Mouse (Mus musculus): Measurements from ENCODE around the gene Hibadh. TPM values are rescaled to one million over a fixed set of nuclear protein-coding genes. Genes with fewer than 3 reads are reported as not detected.
A peak's percentile ranks its signal among the peaks of the same experiment; 100 is the strongest.
"Not testable (repeated sequence)": the region's sequence is repeated elsewhere in the genome, so short reads cannot be mapped to it uniquely, and the experiment has no call there.

Gene Hibadh
- polyA plus RNA-seq (2015; fragmentation: Nextera tagmentation; extraction: Ambion mirVana), result 111 and 114 TPM in 2 replicates

DNA sequence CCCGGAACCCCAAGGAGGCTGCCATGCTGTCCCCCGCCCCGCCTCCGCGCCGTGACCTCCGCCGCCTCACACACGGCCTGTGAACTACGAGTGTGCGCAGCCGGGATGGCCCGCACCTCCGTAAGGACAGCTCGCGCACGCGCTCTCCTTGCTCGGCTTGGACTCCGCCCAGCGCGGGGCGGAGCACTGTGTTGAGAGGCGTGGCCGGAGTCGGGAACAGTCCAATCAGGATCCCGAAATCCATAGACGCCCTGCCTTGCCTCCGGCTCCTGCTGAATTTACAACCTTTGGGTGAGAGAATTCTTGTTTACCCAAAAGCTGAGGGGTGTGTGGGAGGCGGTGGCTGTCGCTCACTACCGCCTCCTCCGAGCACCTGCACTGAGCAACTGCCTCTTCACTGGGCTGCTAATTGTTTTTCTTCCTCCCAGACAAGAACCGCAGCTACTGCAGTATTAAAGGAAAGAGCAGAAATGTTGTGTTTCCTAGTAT, at the start of gene Hibadh:
Gene Hibadh, minus strand, starts transcription at position 166 of the 489 bp plus-strand sequence.
- H3K4me2 ChIP-seq, result peak within 1 kb of the TSS; percentile 78
- WGBS, result under 1% methylated on average over 34 of the region's 34 CpGs
- H3K9me3 ChIP-seq, result no peaks in the 10 kb centered on the region
- peak within 1 kb of the TSS; percentile 76 for H3K9ac ChIP-seq
- H3K36me3 ChIP-seq, result no peaks in the 10 kb centered on the region
- ATAC-seq (ENCODE audit: insufficient read depth, low FRiP score, low read depth), result peak; percentile 100
- H3K27ac ChIP-seq, result peak within 1 kb of the TSS; percentile 71
- no peaks in the 10 kb centered on the region for H3K27me3 ChIP-seq (replicated peaks)
- 0 out of 2 replicates have a peak, but pooled peaks cover 2% of the 10 kb centered on the region for H3K4me1 ChIP-seq
- peak within 1 kb of the TSS; percentile 85 for H3K4me3 ChIP-seq (replicated peaks)

DNA sequence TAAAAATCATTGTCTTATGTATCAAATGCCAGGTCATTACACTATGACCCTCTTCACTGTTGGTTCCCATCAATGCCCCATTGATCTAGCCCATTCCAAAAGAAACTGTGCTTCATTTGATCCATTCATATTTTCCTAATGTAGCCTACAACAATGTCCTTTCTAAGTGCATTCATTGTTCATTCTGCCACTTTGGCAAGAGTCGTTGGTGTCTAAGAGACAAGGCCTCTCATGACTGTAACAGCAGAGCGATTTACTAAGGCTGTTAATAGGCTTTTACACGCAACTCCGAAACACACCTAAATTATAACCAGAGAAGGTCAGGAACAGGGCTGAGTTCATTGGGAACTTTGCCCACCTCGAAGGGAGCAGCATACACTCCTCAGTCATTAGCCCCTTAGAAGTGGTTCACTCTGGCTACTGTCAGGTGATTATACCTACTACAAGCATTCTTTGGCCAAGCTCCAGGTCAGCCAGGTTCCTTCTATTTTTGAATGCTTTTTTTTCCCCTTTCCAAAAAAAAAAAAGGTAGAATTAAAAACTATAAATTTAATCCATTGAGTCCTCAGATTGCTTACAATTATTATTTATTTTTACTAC, 46.8 kb upstream of the Hibadh start:
- Histone ChIP-seq H3K9ac (no peak overlapping the region), H3K9me3 (no peaks in the 10 kb centered on the region), H3K4me2 (no peak overlapping the region), H3K4me3 (replicated peaks) (no peak overlapping the region), H3K27me3 (replicated peaks) (no peaks in the 10 kb centered on the region), H3K36me3 (no peaks in the 10 kb centered on the region), H3K27ac (no peak overlapping the region), H3K4me1 (no peaks in the 10 kb centered on the region)
- WGBS, result 68% methylated on average over 5 of the region's 5 CpGs
- no peak for ATAC-seq (ENCODE audit: insufficient read depth, low FRiP score, low read depth)

DNA sequence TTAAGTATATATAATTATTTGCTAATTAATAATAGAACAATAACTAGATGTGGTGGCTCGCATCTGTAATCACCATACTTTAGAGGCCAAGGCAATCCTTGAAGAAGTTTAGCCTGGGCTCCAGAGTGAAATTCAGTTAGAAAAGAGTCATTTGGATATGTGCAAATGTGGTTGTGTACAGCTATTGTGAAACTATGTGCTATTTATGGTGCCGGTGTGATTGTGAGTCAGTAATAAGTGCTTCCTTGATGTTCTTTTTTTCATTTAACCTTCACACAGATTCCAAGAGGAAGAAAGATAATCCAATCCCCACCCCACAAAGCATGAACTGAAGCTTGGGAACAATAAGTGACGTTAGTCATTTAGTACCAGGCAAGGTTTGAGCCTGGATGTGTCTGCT, 42.4 kb upstream of the Hibadh start:
- Histone ChIP-seq H3K27ac (no peak overlapping the region), H3K9me3 (no peaks in the 10 kb centered on the region), H3K4me3 (replicated peaks) (no peak overlapping the region), H3K9ac (no peak overlapping the region), H3K4me2 (no peak overlapping the region), H3K4me1 (no peaks in the 10 kb centered on the region), H3K27me3 (replicated peaks) (no peaks in the 10 kb centered on the region), H3K36me3 (no peaks in the 10 kb centered on the region)
- no peak for ATAC-seq (ENCODE audit: insufficient read depth, low FRiP score, low read depth)
- WGBS, result 85% methylated on average over 3 of the region's 3 CpGs

DNA sequence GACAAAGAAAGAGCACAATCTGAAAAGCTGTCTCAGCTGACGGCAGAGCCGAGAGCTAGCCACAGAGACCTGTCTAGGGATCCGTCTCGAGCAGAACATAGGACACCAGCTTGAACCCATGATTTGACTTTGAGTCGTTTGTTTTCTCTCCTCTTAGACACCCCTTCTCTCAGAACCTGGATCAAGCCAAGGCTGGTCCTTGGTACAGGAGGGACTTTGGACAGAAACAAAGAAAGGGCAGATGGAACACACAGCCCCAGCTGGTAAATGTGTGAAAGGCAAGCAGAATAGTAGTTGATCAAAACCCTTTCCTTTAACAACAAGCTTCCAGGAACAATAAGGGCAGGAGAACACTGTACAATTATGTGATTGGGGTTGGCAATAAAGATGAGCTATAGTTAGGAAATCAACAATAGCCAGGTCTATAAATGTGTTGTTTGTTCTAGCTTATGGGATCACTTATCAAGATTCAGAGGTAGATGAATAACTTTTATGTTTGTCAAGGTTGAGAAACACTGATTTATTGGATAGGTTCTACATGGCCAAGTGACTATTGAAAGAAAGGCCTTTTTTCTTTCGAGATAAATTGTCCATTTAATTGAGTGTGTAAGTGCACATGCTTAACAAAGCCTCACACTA, 41.8 kb upstream of the Hibadh start:
- no peak for ATAC-seq (ENCODE audit: insufficient read depth, low FRiP score, low read depth)
- 73% methylated on average over 6 of the region's 6 CpGs for WGBS
- no peaks in the 10 kb centered on the region for H3K27me3 ChIP-seq (replicated peaks)
- H3K9me3 ChIP-seq, result no peaks in the 10 kb centered on the region
- H3K4me3 ChIP-seq (replicated peaks), result no peak overlapping the region
- no peaks in the 10 kb centered on the region for H3K4me1 ChIP-seq
- H3K36me3 ChIP-seq, result no peaks in the 10 kb centered on the region
- no peak overlapping the region for H3K4me2 ChIP-seq
- no peak overlapping the region for H3K9ac ChIP-seq
- H3K27ac ChIP-seq, result no peak overlapping the region

DNA sequence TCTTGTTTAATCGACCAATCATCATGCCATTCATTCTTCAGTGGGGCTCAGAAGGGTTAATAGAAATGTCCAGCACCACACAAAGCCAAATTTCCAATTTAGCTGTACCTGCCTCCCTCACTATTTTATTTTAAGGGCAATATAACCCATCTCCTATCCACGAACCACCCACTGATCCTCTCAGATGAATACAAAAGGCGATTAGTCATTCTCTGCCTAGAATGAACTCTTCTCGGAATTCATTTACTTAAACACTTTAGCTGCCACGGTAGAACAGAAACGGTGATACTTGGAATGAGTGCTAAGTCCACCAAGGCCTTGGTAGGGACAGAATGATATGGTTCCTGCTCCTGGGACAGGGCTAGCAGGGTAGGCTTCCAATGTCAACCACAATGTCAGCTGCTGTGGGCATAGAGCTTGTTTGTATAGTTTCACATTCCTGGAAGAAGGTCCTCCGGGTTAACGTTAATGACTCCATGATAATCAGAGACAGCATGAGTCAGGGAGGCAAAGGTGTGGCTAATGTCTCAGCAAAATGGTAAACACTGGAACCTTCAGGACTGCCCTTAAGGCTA, 40.4 kb upstream of the Hibadh start:
- ATAC-seq (ENCODE audit: insufficient read depth, low FRiP score, low read depth), result no peak
- WGBS, result 41% methylated on average over 8 of the region's 8 CpGs
- Histone ChIP-seq H3K4me1 (peaks cover 5% of the 10 kb centered on the region; the same call in 1 of the 2 replicates), H3K4me3 (replicated peaks) (no peak overlapping the region), H3K9ac (no peak overlapping the region), H3K4me2 (no peak overlapping the region), H3K27me3 (replicated peaks) (no peaks in the 10 kb centered on the region), H3K27ac (no peak overlapping the region), H3K9me3 (no peaks in the 10 kb centered on the region), H3K36me3 (no peaks in the 10 kb centered on the region)

DNA sequence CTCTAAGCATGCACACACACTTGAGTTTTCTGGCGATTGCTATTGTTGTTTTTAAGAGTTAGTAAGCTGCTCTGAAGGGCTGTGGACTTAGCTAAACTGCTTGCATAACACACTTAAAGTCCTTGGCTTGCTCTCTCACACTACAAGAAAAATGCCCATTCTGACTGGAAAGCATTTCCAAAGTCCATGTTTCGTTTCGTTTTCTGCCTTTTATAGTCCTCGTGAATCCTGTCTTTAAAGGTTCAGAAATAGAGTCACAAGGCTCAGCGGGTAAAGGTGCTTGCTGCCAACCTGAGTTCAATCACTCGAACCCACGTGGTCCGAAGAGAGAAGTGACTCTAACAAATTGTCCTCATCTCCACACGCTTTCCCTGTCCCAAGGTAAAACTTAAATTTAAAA, 39.4 kb upstream of the Hibadh start:
- Histone ChIP-seq H3K9me3 (no peaks in the 10 kb centered on the region), H3K36me3 (no peaks in the 10 kb centered on the region), H3K27ac (no peak overlapping the region), H3K4me1 (peaks cover 8% of the 10 kb centered on the region; the same call in 1 of the 2 replicates), H3K4me2 (no peak overlapping the region), H3K27me3 (replicated peaks) (no peaks in the 10 kb centered on the region), H3K4me3 (replicated peaks) (no peak overlapping the region), H3K9ac (no peak overlapping the region)
- ATAC-seq (ENCODE audit: insufficient read depth, low FRiP score, low read depth), result no peak
- WGBS, result 82% methylated on average over 9 of the region's 9 CpGs

- not testable (repeated sequence) for H3K9me3 ChIP-seq; H3K36me3 ChIP-seq; H3K27me3 ChIP-seq (replicated peaks); H3K4me1 ChIP-seq; H3K4me2 ChIP-seq; H3K4me3 ChIP-seq (replicated peaks); H3K9ac ChIP-seq; H3K27ac ChIP-seq; ATAC-seq (ENCODE audit: insufficient read depth, low FRiP score, low read depth)
- WGBS, result 79% methylated on average over 4 of the region's 4 CpGs
These were observed 37.3 kb upstream of the Hibadh start for GRCm38 (mm10) chr6:52677534-52677933.

GRCm38 (mm10) chr6:52675222-52675921, 35.2 kb upstream of the Hibadh start:
- ATAC-seq (ENCODE audit: insufficient read depth, low FRiP score, low read depth), result peak; percentile 39; the same call in 1 of the 2 replicates
- no peak overlapping the region for H3K4me3 ChIP-seq (replicated peaks)
- no peaks in the 10 kb centered on the region for H3K36me3 ChIP-seq
- peaks cover 8% of the 10 kb centered on the region; the same call in 1 of the 2 replicates for H3K4me1 ChIP-seq
- peak overlapping the region; percentile 49; the same call in 1 of the 2 replicates for H3K27ac ChIP-seq
- H3K9ac ChIP-seq, result no peak overlapping the region
- H3K9me3 ChIP-seq, result no peaks in the 10 kb centered on the region
- no peaks in the 10 kb centered on the region for H3K27me3 ChIP-seq (replicated peaks)
- WGBS, result 52% methylated on average over 4 of the region's 4 CpGs
- peak overlapping the region; percentile 22 for H3K4me2 ChIP-seq

- no peaks in the 10 kb centered on the region for H3K9me3 ChIP-seq
- H3K27ac ChIP-seq, result no peak overlapping the region
- WGBS, result 67% methylated on average over 12 of the region's 12 CpGs
- H3K4me1 ChIP-seq, result peaks cover 8% of the 10 kb centered on the region; the same call in 1 of the 2 replicates
- H3K36me3 ChIP-seq, result no peaks in the 10 kb centered on the region
- no peak overlapping the region for H3K4me2 ChIP-seq
- H3K9ac ChIP-seq, result no peak overlapping the region
- no peak for ATAC-seq (ENCODE audit: insufficient read depth, low FRiP score, low read depth)
- H3K4me3 ChIP-seq (replicated peaks), result no peak overlapping the region
- no peaks in the 10 kb centered on the region for H3K27me3 ChIP-seq (replicated peaks)
These were observed 34.4 kb upstream of the Hibadh start for GRCm38 (mm10) chr6:52674541-52674940.

DNA sequence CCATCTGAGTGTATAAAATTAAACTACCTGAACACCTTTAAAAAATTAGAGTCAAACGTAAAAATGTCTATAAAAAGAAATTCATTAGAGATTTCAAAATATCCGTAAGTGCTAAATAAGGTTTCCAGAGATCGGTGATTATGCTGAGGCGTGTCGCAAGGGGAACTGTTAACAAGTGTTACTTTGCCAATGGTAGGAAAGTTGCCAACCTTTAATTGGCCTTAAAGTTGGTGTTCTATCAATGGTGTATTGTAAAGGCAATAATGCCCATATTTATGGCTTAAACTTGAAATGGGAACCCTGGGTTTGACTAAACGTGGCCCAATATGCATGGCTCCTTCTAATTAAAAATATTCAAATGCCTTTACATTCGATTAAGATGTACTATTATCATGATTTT, 33.5 kb upstream of the Hibadh start:
- Histone ChIP-seq H3K4me2 (no peak overlapping the region), H3K9me3 (no peaks in the 10 kb centered on the region), H3K36me3 (no peaks in the 10 kb centered on the region), H3K4me3 (replicated peaks) (no peak overlapping the region), H3K9ac (no peak overlapping the region), H3K27ac (no peak overlapping the region), H3K4me1 (peaks cover 8% of the 10 kb centered on the region; the same call in 1 of the 2 replicates), H3K27me3 (replicated peaks) (no peaks in the 10 kb centered on the region)
- ATAC-seq (ENCODE audit: insufficient read depth, low FRiP score, low read depth), result no peak
- 86% methylated on average over 7 of the region's 7 CpGs for WGBS

DNA sequence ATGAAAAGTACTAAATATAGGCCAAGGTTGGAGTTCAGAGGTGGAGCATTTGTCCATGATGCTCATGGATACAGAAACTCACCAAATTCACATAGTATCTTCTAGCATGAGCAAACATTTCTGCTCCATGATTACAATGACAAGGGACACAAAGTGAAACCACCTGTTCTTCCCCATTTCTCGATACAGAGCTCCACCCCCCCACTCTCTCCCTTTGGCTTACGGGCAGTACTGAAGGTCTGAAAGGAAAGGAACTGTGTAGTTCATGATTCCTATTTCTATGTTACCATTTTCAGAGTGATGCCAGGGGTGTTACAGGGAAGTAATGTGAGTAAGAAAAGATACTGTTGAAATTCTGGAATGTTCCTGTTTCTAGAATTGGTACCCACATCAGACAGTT, 32.4 kb upstream of the Hibadh start:
- WGBS, result 55% methylated on average over 2 of the region's 2 CpGs
- H3K4me3 ChIP-seq (replicated peaks), result no peak overlapping the region
- no peak overlapping the region for H3K9ac ChIP-seq
- no peak overlapping the region for H3K27ac ChIP-seq
- no peaks in the 10 kb centered on the region for H3K9me3 ChIP-seq
- no peaks in the 10 kb centered on the region for H3K36me3 ChIP-seq
- no peaks in the 10 kb centered on the region for H3K27me3 ChIP-seq (replicated peaks)
- no peak overlapping the region for H3K4me2 ChIP-seq
- H3K4me1 ChIP-seq, result peaks cover 8% of the 10 kb centered on the region; the same call in 1 of the 2 replicates
- ATAC-seq (ENCODE audit: insufficient read depth, low FRiP score, low read depth), result no peak

DNA sequence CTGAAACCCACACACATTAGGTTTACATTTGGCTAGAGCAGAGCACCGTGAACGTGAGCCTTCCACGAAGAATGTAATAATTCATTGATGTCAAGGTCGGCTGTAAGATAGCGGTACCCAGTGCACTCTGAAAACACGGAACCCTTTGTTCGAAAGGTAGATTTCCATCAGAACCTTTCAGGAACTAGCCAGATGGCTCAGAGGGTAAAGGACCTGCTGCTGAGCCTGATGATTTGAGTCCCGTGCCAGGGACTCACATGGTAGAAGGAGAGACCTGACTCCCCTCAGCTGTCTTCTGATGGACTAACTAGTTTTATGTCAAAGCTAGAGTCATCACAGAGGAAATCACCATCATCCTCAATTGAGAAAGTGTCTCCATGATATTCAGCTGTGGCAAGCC, 31.6 kb upstream of the Hibadh start:
- Histone ChIP-seq H3K4me3 (replicated peaks) (no peak overlapping the region), H3K27ac (no peak overlapping the region), H3K9me3 (no peaks in the 10 kb centered on the region), H3K36me3 (no peaks in the 10 kb centered on the region), H3K4me2 (no peak overlapping the region), H3K9ac (no peak overlapping the region), H3K4me1 (peaks cover 8% of the 10 kb centered on the region; the same call in 1 of the 2 replicates), H3K27me3 (replicated peaks) (no peaks in the 10 kb centered on the region)
- no peak for ATAC-seq (ENCODE audit: insufficient read depth, low FRiP score, low read depth)
- WGBS, result 40% methylated on average over 8 of the region's 8 CpGs

Data from stomach, embryonic 15.5 days (tissue).